Mouse (Mus musculus): Measurements from ENCODE around the gene Zmiz2. TPM values are rescaled to one million over a fixed set of nuclear protein-coding genes. Genes with fewer than 3 reads are reported as not detected.
"Not testable (repeated sequence)": the region's sequence is repeated elsewhere in the genome, so short reads cannot be mapped to it uniquely, and the experiment has no call there.

Gene Zmiz2
- polyA plus RNA-seq, 1 experiment from 2014 or later, result 29.6 TPM

GRCm38 (mm10) chr11:6415551-6416404 is 26.9 kb downstream of the Zmiz2 start:
- WGBS, result under 1% methylated on average over 65 of the region's 102 CpGs
- H3K4me2 ChIP-seq (ENCODE audit: low read length), result peak overlapping the region; percentile 90

DNA sequence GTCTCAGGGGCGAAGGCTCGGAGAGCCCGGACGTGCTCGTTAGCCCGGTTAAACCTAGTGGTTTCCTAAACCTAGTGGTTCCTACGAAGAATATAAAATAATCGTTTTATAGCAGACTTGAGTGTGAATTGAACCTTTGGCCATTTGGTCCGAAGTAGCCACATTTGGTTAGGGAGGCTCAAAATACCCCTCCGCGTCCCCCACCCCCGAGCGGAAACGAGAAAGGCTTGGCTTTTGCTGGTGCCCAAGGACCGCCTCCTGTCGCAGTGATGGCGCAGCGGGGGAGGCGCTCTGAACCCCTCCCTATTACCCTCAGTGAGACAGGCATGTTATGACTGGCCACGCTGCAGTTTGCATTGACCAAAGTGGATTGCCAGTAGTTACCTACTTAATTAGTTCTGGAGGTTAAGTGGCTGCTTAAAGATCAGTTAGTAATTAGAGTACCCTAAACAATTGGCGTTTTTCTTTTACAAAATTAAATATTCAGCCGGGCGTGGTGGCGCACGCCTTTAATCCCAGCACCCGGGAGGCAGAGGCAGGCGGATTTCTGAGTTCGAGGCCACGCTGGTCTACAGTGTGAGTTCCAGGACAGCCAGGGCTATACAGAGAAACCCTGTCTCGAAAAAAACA is 27.6 kb downstream of the Zmiz2 start:
- H3K36me3 ChIP-seq (ENCODE audit: control insufficient read depth, insufficient read depth, low read length), result peaks cover 22% of the 10 kb centered on the region
- peak overlapping the region; percentile 90 for H3K4me2 ChIP-seq (ENCODE audit: low read length)
- peak overlapping the region; percentile 98 for H3K4me3 ChIP-seq (ENCODE audit: low read length)
- no peaks in the 10 kb centered on the region for H3K27me3 ChIP-seq (replicated peaks; ENCODE audit: control insufficient read depth, insufficient read depth, low read length)
- under 1% methylated on average over 30 of the region's 30 CpGs for WGBS
- peak overlapping the region; percentile 93 for H3K9ac ChIP-seq (ENCODE audit: low read depth, low read length)
- peaks cover 24% of the 10 kb centered on the region for H3K4me1 ChIP-seq (ENCODE audit: control insufficient read depth, insufficient read depth, low read depth, low read length)
- peak; percentile 63 for ATAC-seq
- H3K9me3 ChIP-seq (ENCODE audit: control insufficient read depth, low read length), result no peaks in the 10 kb centered on the region
- peak overlapping the region; percentile 98 for H3K27ac ChIP-seq (ENCODE audit: low read depth, low read length)

More at GRCm38 (mm10) chr11:6415551-6416404, 26.9 kb downstream of the Zmiz2 start:
- H3K27me3 ChIP-seq (replicated peaks; ENCODE audit: control insufficient read depth, insufficient read depth, low read length), result no peaks in the 10 kb centered on the region
- H3K9me3 ChIP-seq (ENCODE audit: control insufficient read depth, low read length), result no peaks in the 10 kb centered on the region
- H3K4me3 ChIP-seq (ENCODE audit: low read length), result peak overlapping the region; percentile 98
- H3K4me1 ChIP-seq (ENCODE audit: control insufficient read depth, insufficient read depth, low read depth, low read length), result peaks cover 24% of the 10 kb centered on the region
- peak overlapping the region; percentile 93 for H3K9ac ChIP-seq (ENCODE audit: low read depth, low read length)
- peaks cover 19% of the 10 kb centered on the region for H3K36me3 ChIP-seq (ENCODE audit: control insufficient read depth, insufficient read depth, low read length)
- H3K27ac ChIP-seq (ENCODE audit: low read depth, low read length), result peak overlapping the region; percentile 98
- peak; percentile 95 for ATAC-seq

- Histone ChIP-seq H3K36me3 (ENCODE audit: control insufficient read depth, insufficient read depth, low read length) (peaks cover 22% of the 10 kb centered on the region), H3K9me3 (ENCODE audit: control insufficient read depth, low read length) (no peaks in the 10 kb centered on the region), H3K4me3 (ENCODE audit: low read length) (peak overlapping the region; percentile 98), H3K4me1 (ENCODE audit: control insufficient read depth, insufficient read depth, low read depth, low read length) (peaks cover 24% of the 10 kb centered on the region), H3K9ac (ENCODE audit: low read depth, low read length) (peak overlapping the region; percentile 5; the same call in 1 of the 2 replicates), H3K27ac (ENCODE audit: low read depth, low read length) (no peak overlapping the region), H3K4me2 (ENCODE audit: low read length) (peak overlapping the region; percentile 90), H3K27me3 (replicated peaks; ENCODE audit: control insufficient read depth, insufficient read depth, low read length) (no peaks in the 10 kb centered on the region)
- WGBS, result 46% methylated on average over 2 of the region's 2 CpGs
- no peak for ATAC-seq
These were observed 28.2 kb downstream of the Zmiz2 start for GRCm38 (mm10) chr11:6417069-6417468.

- H3K9ac ChIP-seq (ENCODE audit: low read depth, low read length), result peak overlapping the region; percentile 9; the same call in 1 of the 2 replicates
- no peak for ATAC-seq
- peaks cover 22% of the 10 kb centered on the region for H3K36me3 ChIP-seq (ENCODE audit: control insufficient read depth, insufficient read depth, low read length)
- peaks cover 24% of the 10 kb centered on the region for H3K4me1 ChIP-seq (ENCODE audit: control insufficient read depth, insufficient read depth, low read depth, low read length)
- no peaks in the 10 kb centered on the region for H3K9me3 ChIP-seq (ENCODE audit: control insufficient read depth, low read length)
- H3K4me2 ChIP-seq (ENCODE audit: low read length), result peak overlapping the region; percentile 90
- no peaks in the 10 kb centered on the region for H3K27me3 ChIP-seq (replicated peaks; ENCODE audit: control insufficient read depth, insufficient read depth, low read length)
- H3K4me3 ChIP-seq (ENCODE audit: low read length), result peak overlapping the region; percentile 98
- H3K27ac ChIP-seq (ENCODE audit: low read depth, low read length), result no peak overlapping the region
These were observed 28.6 kb downstream of the Zmiz2 start for GRCm38 (mm10) chr11:6417490-6417889.

- no peaks in the 10 kb centered on the region for H3K9me3 ChIP-seq (ENCODE audit: control insufficient read depth, low read length)
- no peak for ATAC-seq
- peaks cover 24% of the 10 kb centered on the region for H3K4me1 ChIP-seq (ENCODE audit: control insufficient read depth, insufficient read depth, low read depth, low read length)
- no peak overlapping the region for H3K27ac ChIP-seq (ENCODE audit: low read depth, low read length)
- peaks cover 22% of the 10 kb centered on the region for H3K36me3 ChIP-seq (ENCODE audit: control insufficient read depth, insufficient read depth, low read length)
- no peaks in the 10 kb centered on the region for H3K27me3 ChIP-seq (replicated peaks; ENCODE audit: control insufficient read depth, insufficient read depth, low read length)
- WGBS, result 89% methylated on average over 5 of the region's 5 CpGs
- no peak overlapping the region for H3K4me3 ChIP-seq (ENCODE audit: low read length)
- no peak overlapping the region for H3K4me2 ChIP-seq (ENCODE audit: low read length)
- H3K9ac ChIP-seq (ENCODE audit: low read depth, low read length), result no peak overlapping the region
These were observed 29.9 kb downstream of the Zmiz2 start for GRCm38 (mm10) chr11:6418751-6419150.

GRCm38 (mm10) chr11:6419156-6419555 is 30.3 kb downstream of the Zmiz2 start:
- H3K27ac ChIP-seq (ENCODE audit: low read depth, low read length); ATAC-seq; H3K9ac ChIP-seq (ENCODE audit: low read depth, low read length); H3K4me2 ChIP-seq (ENCODE audit: low read length); H3K4me3 ChIP-seq (ENCODE audit: low read length); H3K27me3 ChIP-seq (replicated peaks; ENCODE audit: control insufficient read depth, insufficient read depth, low read length); H3K9me3 ChIP-seq (ENCODE audit: control insufficient read depth, low read length): not testable (repeated sequence)
- Histone ChIP-seq H3K4me1 (ENCODE audit: control insufficient read depth, insufficient read depth, low read depth, low read length) (peaks cover 24% of the 10 kb centered on the region), H3K36me3 (ENCODE audit: control insufficient read depth, insufficient read depth, low read length) (peaks cover 22% of the 10 kb centered on the region)
- WGBS, result 67% methylated on average over 4 of the region's 4 CpGs

DNA sequence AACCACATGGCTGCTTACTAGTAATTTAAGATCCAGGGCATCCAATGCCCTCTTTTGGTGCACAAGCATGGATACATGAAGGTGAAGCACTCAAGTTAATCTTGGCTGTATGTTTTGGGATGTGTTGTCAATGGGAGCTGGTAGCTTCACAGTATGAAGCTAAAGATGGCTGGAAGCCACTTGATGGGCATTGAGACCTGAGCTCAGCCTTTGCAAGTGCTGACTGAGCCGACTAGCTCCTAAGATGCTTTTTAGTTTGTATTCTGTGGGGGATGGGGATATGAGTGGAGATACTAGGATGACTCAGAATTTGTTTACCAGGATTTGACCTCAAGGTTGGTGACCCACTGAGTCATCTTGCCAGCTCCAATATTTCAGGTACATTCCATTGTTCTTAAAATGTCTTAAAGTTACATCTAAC is 31.4 kb downstream of the Zmiz2 start:
- Histone ChIP-seq H3K9ac (ENCODE audit: low read depth, low read length) (no peak overlapping the region), H3K36me3 (ENCODE audit: control insufficient read depth, insufficient read depth, low read length) (peaks cover 25% of the 10 kb centered on the region), H3K4me3 (ENCODE audit: low read length) (no peak overlapping the region), H3K27ac (ENCODE audit: low read depth, low read length) (no peak overlapping the region), H3K4me2 (ENCODE audit: low read length) (no peak overlapping the region), H3K27me3 (replicated peaks; ENCODE audit: control insufficient read depth, insufficient read depth, low read length) (no peaks in the 10 kb centered on the region), H3K4me1 (ENCODE audit: control insufficient read depth, insufficient read depth, low read depth, low read length) (peaks cover 17% of the 10 kb centered on the region), H3K9me3 (ENCODE audit: control insufficient read depth, low read length) (no peaks in the 10 kb centered on the region)
- ATAC-seq, result no peak
- WGBS, result 36% methylated on average over 1 of the region's 1 CpGs

DNA sequence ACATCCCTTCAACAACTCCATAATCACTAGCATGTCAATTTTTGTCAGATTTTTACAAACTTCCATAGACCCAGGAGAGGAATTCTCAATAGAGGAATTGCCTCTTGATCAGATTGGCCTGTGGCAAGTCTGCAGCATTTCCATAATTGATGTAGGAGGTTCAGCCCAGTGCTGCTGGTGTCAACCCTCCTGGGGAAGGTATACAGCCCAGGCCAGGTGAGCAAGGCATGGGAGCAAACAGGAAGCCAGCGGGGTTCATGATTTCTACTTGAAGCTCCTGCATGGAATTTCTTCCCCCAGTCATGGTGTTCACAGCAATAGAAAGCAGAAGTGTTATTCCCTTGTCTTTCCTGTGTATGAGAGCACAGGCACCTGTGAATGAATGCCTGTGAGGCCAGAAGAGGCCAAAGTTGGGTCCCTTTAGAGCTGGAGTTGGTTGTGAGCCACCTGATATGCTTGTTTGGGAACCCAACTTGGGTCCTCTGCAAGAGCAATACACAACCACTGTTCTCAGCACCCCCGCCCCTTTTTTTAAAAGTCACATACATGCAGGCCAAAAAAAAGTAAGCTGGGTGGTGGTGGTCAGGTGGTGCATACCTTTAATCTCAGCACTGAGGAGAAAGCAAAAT is 32.0 kb downstream of the Zmiz2 start:
- Histone ChIP-seq H3K4me1 (ENCODE audit: control insufficient read depth, insufficient read depth, low read depth, low read length) (peaks cover 17% of the 10 kb centered on the region), H3K27me3 (replicated peaks; ENCODE audit: control insufficient read depth, insufficient read depth, low read length) (no peaks in the 10 kb centered on the region), H3K9me3 (ENCODE audit: control insufficient read depth, low read length) (no peaks in the 10 kb centered on the region), H3K4me2 (ENCODE audit: low read length) (no peak overlapping the region), H3K36me3 (ENCODE audit: control insufficient read depth, insufficient read depth, low read length) (peaks cover 26% of the 10 kb centered on the region), H3K27ac (ENCODE audit: low read depth, low read length) (no peak overlapping the region), H3K4me3 (ENCODE audit: low read length) (no peak overlapping the region), H3K9ac (ENCODE audit: low read depth, low read length) (no peak overlapping the region)
- 85% methylated on average over 2 of the region's 2 CpGs for WGBS
- no peak for ATAC-seq

DNA sequence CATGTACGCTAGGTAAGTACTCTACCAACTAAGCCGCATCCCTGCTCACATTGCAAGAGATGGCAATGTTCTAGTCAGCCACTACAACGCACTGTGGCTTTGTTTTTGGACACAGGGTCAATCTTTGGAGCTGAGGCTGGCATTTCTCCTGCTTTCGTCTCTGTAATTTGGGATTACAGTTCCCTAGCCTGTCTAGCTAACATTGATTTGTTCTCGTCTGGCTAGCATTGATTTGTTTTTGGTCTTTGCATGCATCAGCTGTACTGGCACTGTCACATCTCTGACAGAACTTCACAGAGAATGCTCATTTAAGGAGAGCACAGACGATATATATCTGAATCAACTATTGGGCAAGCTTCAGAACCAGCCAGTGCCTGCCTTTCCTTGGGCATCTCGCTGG is 41.3 kb downstream of the Zmiz2 start:
- Histone ChIP-seq H3K27me3 (replicated peaks; ENCODE audit: control insufficient read depth, insufficient read depth, low read length) (no peaks in the 10 kb centered on the region), H3K36me3 (ENCODE audit: control insufficient read depth, insufficient read depth, low read length) (peaks cover 27% of the 10 kb centered on the region), H3K4me1 (ENCODE audit: control insufficient read depth, insufficient read depth, low read depth, low read length) (no peaks in the 10 kb centered on the region), H3K4me2 (ENCODE audit: low read length) (no peak overlapping the region), H3K27ac (ENCODE audit: low read depth, low read length) (no peak overlapping the region), H3K9me3 (ENCODE audit: control insufficient read depth, low read length) (no peaks in the 10 kb centered on the region), H3K9ac (ENCODE audit: low read depth, low read length) (no peak overlapping the region), H3K4me3 (ENCODE audit: low read length) (no peak overlapping the region)
- ATAC-seq, result no peak
- 90% methylated on average over 7 of the region's 7 CpGs for WGBS
